Mouse (Mus musculus): ENCODE measurements around the gene Taf3.

DNA sequence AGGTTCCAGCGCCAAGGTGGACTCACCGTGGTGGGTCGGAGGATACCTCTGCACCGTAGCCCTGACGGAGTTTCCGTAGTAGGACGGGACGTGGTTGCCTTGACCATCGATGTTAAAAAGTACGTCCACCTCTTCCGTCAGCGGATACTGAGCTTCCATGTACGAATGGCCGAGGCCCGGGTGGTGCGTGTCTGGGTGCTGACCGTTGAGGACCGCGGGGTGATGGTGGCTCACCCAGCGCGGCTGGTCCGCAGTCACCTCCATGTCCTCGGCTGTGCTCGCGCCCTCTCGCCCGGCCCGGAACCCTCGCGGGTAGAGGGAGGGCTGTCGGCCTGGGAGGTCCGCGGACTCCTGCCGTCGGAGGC, 171.1 kb downstream of the Taf3 start:
- TF ChIP-seq CTCF (IDR thresholded peaks at IDR 0.05; ENCODE audit: low read depth): no peak
- no peak for TF ChIP-seq EP300 (IDR thresholded peaks at IDR 0.05; ENCODE audit: low read depth)
